Mouse (Mus musculus) cerebellum, adult (tissue): Measurements from ENCODE around the gene Dclk1.

Source experiments
- ATAC-seq: cut with Nextera tagmentation; 2 replicates; pipeline ENCODE4 v1.9.2; 2017; ENCODE audit warnings: mild to moderate bottlenecking, moderate library complexity, mixed read lengths; ENCODE audit not compliant: insufficient number of reproducible peaks, low FRiP score, low TSS enrichment

The Dclk1 gene

GRCm38 (mm10) chr3:55532175-55532973, 290.2 kb downstream of the Dclk1 start:
- ATAC-seq = no peak

DNA sequence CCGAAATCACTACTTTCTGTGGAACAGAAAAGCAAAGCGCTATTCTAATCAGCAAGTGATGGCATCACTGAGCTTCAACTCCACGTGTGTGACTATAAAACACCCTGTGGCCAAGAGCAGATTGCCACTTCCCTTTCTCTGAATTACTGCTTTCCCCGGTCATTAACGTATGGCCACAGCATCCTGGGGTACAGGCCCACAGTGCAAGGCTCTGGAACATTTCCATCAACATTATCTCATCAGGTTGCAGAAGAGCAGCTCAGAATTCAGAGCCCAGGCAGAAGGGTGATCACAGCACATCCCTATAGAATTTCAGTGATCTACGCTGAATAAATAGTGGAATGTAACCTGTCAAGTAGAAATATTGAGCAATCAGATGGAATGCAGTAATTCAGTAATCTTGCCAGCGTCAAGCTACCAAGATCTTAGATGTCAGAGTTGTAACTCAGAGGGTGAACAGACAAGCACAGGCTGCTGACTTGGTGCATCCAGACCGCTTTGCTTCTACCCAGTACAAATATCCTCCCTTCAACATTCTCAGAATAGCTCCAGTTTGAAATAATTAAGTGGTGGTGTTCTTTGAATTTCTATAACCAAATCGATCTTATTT, 293.5 kb downstream of the Dclk1 start:
- no peak for ATAC-seq

DNA sequence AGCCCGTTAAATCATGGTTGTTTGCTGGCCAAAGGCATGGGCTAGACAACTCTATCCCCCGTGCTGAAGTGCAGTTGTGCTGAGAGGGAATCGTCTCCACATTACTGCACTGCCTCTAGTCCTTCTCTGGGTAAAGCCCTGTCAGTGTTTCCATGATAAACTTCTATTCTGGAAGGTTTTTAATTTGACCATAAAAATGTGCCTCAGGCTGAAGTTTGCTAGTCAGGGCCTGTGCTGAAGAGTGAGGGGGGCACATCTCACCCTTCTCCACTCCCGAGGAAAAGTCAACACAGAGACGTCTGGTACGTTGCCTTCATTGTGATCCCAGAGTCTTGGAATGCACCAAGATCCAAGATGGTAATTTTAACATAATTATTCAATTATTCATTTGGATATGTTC, 294.7 kb downstream of the Dclk1 start:
- no peak for ATAC-seq

GRCm38 (mm10) chr3:55537714-55538113, 295.6 kb downstream of the Dclk1 start:
- no peak for ATAC-seq

DNA sequence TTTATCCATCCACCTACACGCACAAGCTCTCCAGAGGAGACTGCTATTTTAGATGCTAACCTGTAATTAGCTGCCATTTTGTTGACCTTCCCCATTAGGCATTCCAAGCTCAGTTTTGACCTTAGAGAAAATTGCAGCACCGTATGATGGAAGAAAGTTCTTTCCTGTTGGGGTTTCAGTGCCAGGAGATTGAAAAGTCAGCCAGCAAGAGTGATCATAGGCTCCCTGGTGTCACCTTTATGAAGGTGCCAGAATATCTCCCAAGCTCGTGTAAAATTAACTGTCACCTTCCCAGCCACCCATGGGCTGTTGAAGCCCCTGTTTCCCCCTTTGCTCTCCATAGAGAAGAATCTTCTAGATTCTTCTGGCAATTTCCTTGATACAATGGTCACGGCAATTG, 297.2 kb downstream of the Dclk1 start:
- ATAC-seq = no peak

DNA sequence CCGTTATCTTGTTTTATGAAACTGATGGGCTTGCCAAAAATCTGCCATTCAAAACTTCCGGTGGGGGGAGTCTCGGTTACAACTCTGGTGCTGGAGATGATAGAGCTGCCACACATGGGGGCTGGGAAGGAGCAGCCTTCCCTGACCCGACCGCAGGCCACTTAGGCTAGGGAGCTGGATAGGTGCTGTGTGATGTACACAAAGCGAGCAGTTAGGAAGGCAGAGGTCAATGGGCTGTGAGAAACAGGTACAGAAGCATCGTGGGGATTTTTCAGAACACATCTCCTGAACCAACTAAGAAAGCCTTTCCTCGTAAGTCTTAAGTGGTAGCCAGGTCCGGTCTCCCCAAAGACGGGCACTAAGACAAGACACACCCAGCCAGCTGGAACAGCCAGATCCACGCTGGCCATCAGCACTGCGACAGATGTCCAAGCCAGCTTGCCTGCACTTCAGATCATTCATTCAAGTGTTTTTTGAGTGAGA, 297.7 kb downstream of the Dclk1 start:
- ATAC-seq = no peak

DNA sequence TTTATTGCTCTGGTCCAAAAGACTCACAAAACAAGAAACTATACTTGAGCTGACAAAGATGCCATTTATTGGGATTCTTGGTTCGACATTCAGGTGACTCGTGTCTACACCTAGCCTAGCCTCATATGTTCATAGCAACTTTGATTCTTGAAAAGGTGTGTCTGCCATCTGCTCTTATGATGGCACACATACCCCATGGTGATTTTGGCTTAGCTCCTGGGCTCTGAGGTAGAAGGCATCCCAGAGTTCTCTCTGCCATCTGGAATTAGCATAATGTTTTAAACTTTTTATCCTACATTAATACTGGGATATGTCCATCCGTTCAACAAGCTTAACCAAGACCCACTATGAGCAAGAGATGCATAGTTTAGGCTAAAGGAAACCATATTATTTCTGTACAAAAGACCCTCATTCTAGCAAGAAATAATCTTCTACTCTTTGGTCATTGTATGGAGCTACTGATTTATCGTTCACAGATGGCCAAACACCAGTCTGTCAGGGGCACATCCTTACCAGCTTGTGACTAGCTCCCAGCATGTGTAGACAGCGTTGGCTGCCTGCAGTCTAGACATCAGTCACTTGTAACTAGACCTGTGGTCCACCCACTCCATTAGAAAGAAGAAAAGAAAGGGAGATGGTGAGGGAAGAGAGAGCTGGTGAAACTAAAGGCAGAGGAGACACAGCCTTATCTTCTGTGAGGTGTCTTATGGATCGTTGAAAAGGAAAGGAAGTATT, 298.4 kb downstream of the Dclk1 start:
- ATAC-seq = no peak

DNA sequence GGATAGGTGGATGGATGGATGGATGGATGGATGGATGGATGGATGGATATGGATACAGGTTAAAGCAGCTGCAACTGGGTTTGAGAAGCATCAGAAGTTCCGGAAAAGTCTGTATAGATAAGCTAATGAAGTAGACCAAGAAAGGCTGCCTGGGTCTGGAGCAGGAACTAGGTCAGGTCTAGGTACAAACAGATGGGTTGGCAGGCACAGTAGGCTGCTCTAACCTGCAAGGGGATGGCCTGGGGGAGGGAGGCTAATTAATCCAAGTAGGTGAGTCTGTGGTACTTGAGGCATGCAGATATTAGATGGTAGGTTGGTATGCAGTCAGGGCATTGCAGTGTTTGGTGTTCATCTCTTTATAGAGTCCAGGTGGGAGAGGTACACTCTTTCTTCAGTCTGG, 299.6 kb downstream of the Dclk1 start:
- peak; percentile 69 for ATAC-seq

- peak; percentile 45 for ATAC-seq
Measured at GRCm38 (mm10) chr3:55542310-55542709, 300.1 kb downstream of the Dclk1 start.

- no peak for ATAC-seq
Measured at GRCm38 (mm10) chr3:55542947-55543346, 300.8 kb downstream of the Dclk1 start.

DNA sequence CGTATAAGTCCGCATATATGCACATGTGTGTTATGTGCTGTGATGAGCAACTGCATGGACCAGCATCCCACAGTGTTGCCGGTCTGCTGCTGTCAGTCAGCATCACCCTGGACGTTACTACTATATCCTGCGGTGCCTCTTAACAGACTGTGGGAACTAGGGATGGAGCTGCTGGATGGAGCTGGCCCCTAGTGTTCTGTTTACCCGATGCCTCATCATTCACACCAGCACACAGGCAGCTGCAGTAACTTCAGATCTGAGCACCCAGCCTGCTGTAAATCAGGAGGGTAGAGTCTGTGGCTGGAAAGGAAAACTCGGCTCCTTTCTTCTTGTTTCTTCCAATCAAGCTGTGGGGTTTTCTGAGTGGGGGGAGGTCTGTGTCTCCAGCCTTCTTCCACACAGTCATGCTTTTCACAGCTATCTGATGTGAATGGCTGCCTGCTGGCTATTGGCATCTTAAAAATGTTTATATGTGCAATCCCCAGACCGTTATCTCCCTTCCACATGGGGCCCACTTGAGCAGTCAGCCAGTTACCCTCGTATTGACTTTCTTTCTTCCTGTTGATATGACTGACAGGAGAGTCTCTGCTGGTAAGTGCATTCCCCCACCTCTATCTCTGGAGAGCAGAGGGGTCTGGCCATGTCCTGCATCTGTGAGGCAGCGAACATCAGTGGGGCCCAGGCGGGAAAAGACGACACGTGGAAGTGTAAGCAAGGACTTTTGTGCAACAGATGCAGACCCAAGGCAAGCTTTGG, 301.9 kb downstream of the Dclk1 start:
- no peak for ATAC-seq

DNA sequence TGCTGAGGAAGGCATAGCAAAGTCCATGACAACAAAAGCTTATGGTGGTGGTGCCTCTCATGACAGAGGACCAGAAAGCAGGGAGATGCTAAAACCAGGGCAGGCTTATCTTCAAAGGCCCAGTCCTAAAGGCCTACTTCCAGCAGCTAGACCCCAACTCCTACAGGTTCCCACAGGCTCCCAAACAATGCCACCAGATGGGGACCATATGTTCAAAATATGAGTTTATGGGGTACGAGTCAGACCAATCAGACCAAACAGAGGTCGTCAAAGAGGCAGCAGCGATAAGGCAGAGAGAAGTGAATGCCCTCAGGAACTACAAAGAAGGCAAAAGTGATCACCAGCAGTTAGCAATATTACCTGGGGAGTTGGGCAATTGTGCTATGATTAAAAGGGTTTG, 303.1 kb downstream of the Dclk1 start:
- ATAC-seq = no peak

DNA sequence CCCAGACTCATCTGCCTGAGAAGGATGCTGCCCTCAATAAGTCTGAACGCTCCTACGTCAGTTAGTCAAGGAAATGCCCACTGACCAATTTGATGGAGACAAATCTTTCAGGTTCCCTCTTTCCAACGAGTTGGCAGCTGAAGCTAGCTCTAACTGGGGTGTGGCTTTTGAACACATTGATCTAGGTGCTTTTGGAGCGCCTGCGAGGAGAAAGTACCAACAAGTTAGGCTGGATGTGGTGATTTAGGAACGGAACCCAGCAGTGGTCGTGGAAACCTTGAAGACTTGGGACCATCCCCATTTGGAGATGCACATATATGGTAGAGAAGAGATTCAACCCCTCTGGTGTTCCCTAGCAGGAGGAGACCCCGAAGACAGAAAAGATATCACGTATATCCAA, 303.8 kb downstream of the Dclk1 start:
- no peak for ATAC-seq

GRCm38 (mm10) chr3:55547106-55547505, 304.9 kb downstream of the Dclk1 start:
- no peak for ATAC-seq

- ATAC-seq = no peak
Measured at GRCm38 (mm10) chr3:55549376-55549775, 307.2 kb downstream of the Dclk1 start.

GRCm38 (mm10) chr3:55550962-55551361, 308.8 kb downstream of the Dclk1 start:
- ATAC-seq = no peak

DNA sequence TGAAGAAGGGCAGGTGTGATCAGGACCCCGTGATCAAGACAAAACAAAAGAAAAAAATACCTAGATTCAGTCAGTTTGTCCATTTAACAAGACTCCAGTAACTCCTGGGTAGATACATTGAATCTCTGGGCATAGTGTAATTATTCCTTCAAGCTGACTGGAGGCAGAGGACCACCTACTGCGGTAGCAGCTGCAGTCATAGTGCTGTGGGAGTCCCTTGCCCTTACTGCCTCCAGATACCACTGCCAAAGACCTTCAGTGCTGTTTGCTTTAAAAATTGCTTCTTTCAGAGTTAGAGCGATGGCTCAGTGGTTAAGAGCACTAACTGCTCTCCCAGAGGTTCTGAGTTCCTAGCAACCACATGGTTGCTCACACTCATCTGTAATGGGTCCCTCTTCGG, 309.7 kb downstream of the Dclk1 start:
- no peak for ATAC-seq

GRCm38 (mm10) chr3:55553031-55553430, 310.9 kb downstream of the Dclk1 start:
- ATAC-seq = no peak

GRCm38 (mm10) chr3:55555848-55556247, 313.7 kb downstream of the Dclk1 start:
- ATAC-seq = no peak

DNA sequence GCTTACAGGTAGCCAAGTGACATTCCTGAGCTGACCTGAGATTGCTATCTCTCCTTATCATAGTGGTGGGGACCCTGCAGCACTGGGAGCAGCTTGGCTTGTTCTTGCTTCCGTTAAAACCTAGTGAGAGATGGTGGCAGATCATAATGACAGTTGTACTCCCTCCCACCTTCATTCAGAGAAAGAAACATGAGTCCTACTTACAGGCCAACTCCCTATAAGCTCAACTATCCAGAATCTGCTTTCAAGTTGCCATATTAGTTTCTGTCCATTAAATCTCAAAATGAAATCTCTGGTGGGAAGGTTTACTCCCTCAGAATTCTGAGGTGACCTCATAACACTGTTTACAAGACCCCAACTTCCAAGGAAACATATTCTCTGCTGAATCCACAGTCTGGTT, 316.4 kb downstream of the Dclk1 start:
- ATAC-seq = no peak

DNA sequence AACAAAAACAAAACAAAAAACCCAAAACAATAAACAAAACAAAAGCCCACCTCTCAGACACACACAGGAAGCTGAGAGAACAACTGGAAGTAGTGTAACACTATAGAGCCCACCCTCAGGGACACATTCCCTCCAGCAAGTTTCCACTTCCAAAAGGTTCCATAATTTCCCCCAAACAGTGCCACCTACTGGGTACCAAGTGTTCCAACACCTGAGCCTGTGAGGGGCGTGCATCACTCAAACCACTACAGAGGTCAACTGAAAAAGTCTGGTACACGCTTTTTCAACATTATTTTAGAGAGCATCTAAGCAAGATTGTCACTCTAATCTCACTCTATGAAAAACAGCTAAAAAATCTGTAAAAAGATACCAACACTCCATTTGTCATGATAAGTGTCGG, 325.3 kb downstream of the Dclk1 start:
- no peak for ATAC-seq
